Mouse (Mus musculus) v-Abl transformed pro-B cells (cell line): ENCODE measurements around the gene Grk1.

ENCODE experiments used
- in situ Hi-C, 2 experiments: fragments of 400-800 bp; cut with MboI; formaldehyde crosslinking; loops; one replicate each; pipeline ENCODE4 v1.15.1; 2025; ENCODE audit not compliant: unreplicated experiment in 2 of 2

Grk1 gene

DNA sequence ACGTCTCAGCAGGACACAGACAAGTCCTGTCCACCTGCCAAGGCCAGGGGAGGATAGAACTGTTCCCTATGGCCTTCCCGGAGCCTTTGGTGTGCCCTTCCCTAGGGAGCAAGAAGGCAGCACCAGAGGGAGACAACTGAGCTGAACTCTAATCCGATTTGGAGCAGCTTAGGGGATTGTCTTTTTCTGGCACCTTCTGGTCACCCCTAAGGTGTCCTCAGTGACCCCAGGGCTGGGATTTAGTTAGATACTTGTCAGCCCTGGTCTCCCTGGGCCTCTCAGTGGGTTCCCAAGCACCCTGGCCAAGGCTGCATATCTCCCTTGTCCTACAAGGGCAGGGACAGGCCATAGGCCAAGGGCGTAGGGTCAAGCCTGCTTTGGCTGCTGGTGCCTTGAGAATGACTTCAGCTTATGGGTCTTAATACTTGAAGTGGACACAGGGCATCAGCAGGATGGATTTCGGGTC lies at the start of gene Grk1:
Gene Grk1 (plus strand): TSS at position 416 of the 466 bp plus-strand sequence.
- in situ Hi-C loops, result loop anchor here (25.0 kb wide), 3 partner anchors 483 to 1633 kb away; partner anchors contain the start of genes BB014433 (in 1 of the 2) and Coprs (in 1 of the 2)

DNA sequence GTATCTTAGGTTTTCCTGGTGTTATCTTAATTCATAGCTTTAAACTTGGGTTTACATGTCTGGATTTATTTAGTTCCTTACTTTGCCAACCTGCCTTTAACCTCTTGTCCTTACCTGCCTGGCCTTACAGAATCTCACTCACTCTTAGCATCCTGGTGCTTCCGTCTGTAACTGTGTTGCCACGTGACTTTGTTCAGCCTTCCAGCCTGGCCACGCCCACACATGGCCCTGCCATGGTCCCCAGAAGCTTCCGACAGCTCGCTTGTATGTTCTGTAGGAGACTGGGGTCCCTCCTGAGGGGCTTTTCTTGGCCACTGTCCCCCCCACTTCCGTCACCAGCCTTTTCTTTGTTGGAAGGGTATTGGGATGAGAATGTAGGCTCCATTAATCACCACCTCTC lies 48.7 kb upstream of the Grk1 start:
- in situ Hi-C loops, result no loop called here

DNA sequence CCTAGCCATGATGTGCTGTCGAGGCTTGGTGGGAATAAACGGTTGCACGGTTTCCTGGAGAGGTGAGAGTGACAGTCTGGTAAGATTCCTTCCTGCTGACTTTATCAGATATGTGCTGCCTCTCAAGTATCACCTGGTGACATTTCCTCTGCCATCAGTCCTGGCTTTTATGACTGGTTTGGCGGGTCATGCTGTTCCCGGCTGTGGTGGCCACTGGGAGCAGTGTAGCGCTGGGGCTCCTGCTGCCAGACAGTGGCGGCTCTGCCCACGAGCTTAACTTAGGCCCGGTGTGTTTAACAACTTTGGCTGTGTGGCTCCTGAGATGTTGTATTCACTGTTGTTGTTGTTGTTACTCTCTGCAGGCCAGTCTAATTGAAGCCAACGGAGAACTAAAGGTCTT lies 48.2 kb upstream of the Grk1 start:
- in situ Hi-C loops, result no loop called here

GRCm38 (mm10) chr8:13360213-13360612 lies 44.7 kb upstream of the Grk1 start:
- in situ Hi-C loops, result no loop called here

DNA sequence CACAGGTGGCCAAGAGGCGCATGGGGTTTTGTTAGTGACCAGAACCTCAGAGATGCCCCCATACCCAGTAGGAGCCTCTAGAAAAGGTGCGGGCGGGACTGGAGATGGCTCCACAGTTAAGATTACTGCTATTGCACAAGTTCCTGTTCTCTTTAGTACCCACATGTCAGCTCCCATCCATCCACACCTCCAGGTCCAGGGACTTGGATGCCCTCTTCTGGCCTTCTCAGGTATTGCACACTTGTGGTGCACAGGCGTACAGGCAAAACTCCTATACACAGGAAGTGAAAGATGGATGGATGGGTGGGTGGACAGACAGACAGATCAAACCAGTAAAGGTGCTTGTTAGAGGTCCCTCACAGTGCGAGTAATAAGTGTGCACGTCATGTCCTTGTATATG lies 43.0 kb upstream of the Grk1 start:
- in situ Hi-C loops, result no loop called here

GRCm38 (mm10) chr8:13373151-13373662 lies 31.7 kb upstream of the Grk1 start:
- in situ Hi-C loops, result no loop called here

GRCm38 (mm10) chr8:13381630-13382029 lies 23.3 kb upstream of the Grk1 start:
- in situ Hi-C loops, result no loop called here

- in situ Hi-C loops, result no loop called here
These were observed 22.3 kb upstream of the Grk1 start for GRCm38 (mm10) chr8:13382536-13382935.

GRCm38 (mm10) chr8:13382999-13383398 lies 21.9 kb upstream of the Grk1 start:
- in situ Hi-C loops, result no loop called here

DNA sequence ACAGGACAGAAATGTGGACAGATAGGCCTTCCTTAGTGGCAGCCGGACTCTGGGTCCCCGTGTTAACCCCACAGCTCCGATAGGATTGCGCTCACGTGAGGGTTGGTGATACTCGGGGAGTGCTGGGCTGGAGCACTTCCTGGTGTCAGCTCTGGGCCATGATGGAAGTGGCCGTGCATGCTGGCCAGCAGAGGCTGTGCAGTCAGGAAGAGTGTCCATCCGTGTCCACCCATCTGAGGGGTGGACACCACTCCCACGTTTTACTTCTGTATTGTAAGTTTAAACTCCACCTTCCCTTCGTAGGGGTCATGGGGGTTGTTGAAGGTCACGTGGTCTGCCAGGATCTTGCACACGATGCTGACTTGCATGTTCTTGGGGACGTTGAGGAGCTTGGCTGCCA lies 18.5 kb upstream of the Grk1 start:
- in situ Hi-C loops, result no loop called here

- in situ Hi-C loops, result no loop called here
These were observed 17.2 kb upstream of the Grk1 start for GRCm38 (mm10) chr8:13387728-13388127.

- in situ Hi-C loops, result no loop called here
These were observed 16.1 kb upstream of the Grk1 start for GRCm38 (mm10) chr8:13388744-13389143.

GRCm38 (mm10) chr8:13393869-13394268 lies 11.0 kb upstream of the Grk1 start:
- in situ Hi-C loops, result no loop called here

DNA sequence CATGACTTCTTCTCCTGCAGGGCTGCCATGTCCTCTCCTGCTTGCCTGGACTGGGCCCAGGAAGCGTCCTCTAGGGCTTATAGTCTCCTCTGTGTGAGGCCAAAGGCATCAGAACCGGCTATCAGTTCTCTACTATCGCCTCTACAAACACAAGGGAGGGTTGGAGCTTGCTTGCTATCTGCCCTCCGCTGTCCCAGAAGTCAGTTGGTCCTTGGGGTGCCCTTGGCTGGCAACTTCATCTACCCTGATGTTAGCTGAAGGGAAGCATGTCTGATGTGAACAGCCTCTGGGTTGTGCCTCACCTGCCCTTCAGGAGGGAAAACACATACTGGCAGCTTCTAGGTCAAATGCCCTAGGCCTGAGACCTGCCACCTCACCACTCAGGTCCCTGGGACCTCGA lies 8.2 kb upstream of the Grk1 start, which contains the start of gene Atp4b:
Gene Atp4b (minus strand): TSS at position 101 of the 400 bp plus-strand sequence.
- in situ Hi-C loops, result no loop called here

GRCm38 (mm10) chr8:13403517-13403916 lies 1.4 kb upstream of the Grk1 start:
- in situ Hi-C loops, result loop anchor here (25.0 kb wide), 3 partner anchors 484 to 1634 kb away; partner anchors contain the start of genes BB014433 (in 1 of the 2) and Coprs (in 1 of the 2)

GRCm38 (mm10) chr8:13406011-13406410 lies 1.1 kb downstream of the Grk1 start:
- in situ Hi-C loops, result loop anchor here (25.0 kb wide), 3 partner anchors 481 to 1631 kb away; partner anchors contain the start of genes BB014433 (in 1 of the 2) and Coprs (in 1 of the 2)

GRCm38 (mm10) chr8:13411597-13411996 lies 6.7 kb downstream of the Grk1 start:
- in situ Hi-C loops, result loop anchor here (5.0 to 25.0 kb wide), 7 partner anchors 51 to 1633 kb away; partner anchors contain the start of genes BB014433 (in 2 of the 2), Cdc16 (in 2 of the 2) and Coprs (in 1 of the 2)

DNA sequence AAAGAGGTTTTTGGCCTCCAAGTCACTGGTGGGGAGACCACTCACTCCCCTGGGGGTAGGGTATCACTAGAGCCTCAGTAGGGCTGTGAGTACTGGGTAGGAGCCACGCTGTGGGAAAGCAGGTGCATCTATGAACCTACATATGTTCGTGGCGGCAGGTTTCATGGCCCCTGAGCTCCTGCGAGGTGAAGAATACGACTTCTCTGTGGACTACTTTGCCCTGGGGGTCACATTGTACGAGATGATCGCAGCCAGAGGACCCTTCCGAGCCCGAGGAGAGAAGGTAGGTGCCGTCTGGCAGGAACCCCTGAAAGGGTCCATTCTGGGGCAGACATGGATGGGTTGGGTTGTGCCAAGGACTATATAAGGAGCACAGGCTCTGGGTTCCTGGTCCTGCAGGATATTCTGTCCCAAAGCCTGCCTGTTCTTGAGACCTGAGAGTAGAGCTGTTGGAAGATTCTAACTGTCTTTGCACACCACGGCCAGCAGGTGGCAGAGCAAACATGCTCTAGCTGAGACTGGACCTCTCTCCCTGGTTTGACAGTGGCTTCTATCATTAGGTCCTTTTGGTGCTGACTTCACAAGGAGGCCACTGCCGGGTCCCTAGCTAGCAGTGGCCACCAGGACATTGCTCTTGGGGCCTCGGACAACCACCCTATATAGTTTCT lies 8.1 kb downstream of the Grk1 start:
- in situ Hi-C loops, result loop anchor here (5.0 to 25.0 kb wide), 7 partner anchors 49 to 1632 kb away; partner anchors contain the start of genes BB014433 (in 2 of the 2), Cdc16 (in 2 of the 2) and Coprs (in 1 of the 2)

DNA sequence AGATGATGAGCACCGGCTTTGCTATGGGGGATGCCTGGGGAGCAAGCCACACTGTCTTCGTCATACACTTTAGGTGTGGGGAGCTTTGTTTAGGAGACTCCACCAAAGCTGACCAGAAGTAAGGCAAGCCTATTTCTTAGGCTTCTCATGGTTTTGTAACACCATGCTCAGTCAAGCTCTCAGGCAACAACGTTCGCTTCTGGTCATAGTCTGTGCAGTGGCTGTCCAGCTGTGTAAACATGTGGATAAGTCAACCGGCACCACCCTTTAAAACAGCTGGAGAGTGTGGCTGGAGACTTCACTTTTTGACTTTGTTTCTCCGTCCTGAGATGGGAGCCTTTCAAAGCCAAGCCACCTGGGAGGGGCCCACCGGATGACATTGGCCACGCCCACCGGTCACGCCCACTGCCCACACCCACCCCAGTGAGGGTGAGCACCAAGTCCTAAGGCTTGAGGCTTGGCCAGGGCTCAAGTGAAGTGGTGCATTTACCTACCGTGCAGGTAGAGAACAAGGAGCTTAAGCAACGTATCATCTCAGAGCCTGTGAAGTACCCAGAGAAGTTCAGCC lies 9.0 kb downstream of the Grk1 start:
- in situ Hi-C loops, result loop anchor here (5.0 to 25.0 kb wide), 7 partner anchors 48 to 1631 kb away; partner anchors contain the start of genes BB014433 (in 2 of the 2), Cdc16 (in 2 of the 2) and Coprs (in 1 of the 2)

GRCm38 (mm10) chr8:13415879-13416278 lies 11.0 kb downstream of the Grk1 start:
- in situ Hi-C loops, result loop anchor here (10.0 to 25.0 kb wide), 6 partner anchors 339 to 1629 kb away; partner anchors contain the start of genes BB014433 (in 2 of the 2), Cdc16 (in 2 of the 2) and Coprs (in 1 of the 2)

DNA sequence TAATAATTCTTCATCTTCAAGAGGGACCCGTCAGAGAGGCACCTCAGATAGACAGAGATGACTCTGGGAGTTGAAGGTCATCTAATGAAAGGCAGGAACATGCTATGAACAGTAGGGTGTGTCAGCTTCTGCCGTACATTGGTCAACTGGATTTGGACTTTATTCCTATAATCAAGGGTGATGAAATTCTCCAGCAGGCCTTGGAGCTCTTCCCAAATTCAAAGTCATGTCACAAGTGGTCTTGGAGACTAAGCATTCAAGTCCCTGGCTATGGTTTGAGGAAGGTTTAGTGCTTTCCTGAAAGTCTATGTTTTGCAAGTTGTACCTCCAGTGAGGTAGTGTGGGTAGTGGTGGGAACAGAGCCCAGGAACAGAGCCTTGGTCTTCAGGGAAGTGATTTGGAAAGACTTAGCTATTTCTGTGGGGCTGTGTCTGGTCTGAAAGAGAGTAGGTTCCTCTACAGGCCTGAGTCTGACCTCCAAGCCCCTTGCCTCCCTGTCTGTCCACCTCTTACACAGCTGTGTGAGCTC lies 14.3 kb downstream of the Grk1 start:
- in situ Hi-C loops, result loop anchor here (10.0 to 25.0 kb wide), 6 partner anchors 336 to 1626 kb away; partner anchors contain the start of genes BB014433 (in 2 of the 2), Cdc16 (in 2 of the 2) and Coprs (in 1 of the 2)
